Mouse (Mus musculus) kidney, adult 2 months (tissue): ENCODE measurements around the gene Usp30.

Experiments used
- CTCF ChIP-seq: fragments of 200-500 bp; conservative IDR thresholded peaks from 2 replicates; pipeline ENCODE4 v1.5.1; 2011; ENCODE audit warnings: low read depth, mild to moderate bottlenecking, control low read depth, low read length, moderate library complexity, mixed read lengths; ENCODE audit not compliant: insufficient read depth, insufficient read length
- POLR2A ChIP-seq: fragments of 200-500 bp; IDR thresholded peaks from one replicate; pipeline ENCODE4 v1.6.1; 2011; ENCODE audit warnings: low read depth, low read length, control low read depth

DNA sequence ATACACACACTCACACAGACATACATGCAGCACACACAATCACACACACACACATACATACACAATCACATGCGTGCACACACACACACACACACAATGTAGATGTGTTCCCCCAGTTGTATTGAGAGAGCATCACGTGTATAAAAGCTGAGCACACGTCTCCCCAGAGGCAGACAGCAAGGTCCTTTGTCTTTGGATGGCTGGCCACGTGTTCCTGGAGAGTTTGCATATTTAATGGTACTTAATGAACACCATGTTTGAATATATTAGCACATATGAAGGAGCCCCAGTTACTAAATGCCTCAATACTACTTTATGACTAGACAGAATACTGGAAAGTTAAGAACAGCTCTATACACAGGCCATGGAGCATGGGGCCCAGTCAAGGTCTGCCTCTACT lies 1.3 kb upstream of the Usp30 start:
- TF ChIP-seq CTCF (no peak), POLR2A (no peak)
